Mouse (Mus musculus) megakaryocyte, embryonic 14.5 days (primary cell): ENCODE measurements around the gene Dtx4. TPM values are rescaled to one million over a fixed set of nuclear protein-coding genes. Genes with fewer than 3 reads are reported as not detected.
"Not testable (repeated sequence)": the region's sequence is repeated elsewhere in the genome, so short reads cannot be mapped to it uniquely, and the experiment has no call there.

Experiments used
- H3K27me3 ChIP-seq: replicated peaks from 2 replicates; pipeline ENCODE3; 2012; ENCODE audit warnings: inconsistent platforms
- H3K36me3 ChIP-seq: replicated peaks from 2 replicates; pipeline ENCODE3; 2012; ENCODE audit warnings: low read length, inconsistent platforms, mixed read lengths
- H3K4me1 ChIP-seq: 2 replicates; pipeline ENCODE4 v1.6.1; 2012; ENCODE audit warnings: inconsistent platforms
- H3K4me3 ChIP-seq: replicated peaks from 2 replicates; pipeline ENCODE3; 2012; ENCODE audit warnings: moderate library complexity, mild to moderate bottlenecking, inconsistent platforms
- H3K9me3 ChIP-seq: 2 replicates; pipeline ENCODE4 v1.6.1; 2012; ENCODE audit warnings: inconsistent platforms
- FLI1 ChIP-seq: IDR thresholded peaks from 2 replicates; pipeline ENCODE4 v1.6.1; 2012; ENCODE audit warnings: low read length, inconsistent platforms, mixed read lengths
- GATA1 ChIP-seq: IDR thresholded peaks from 3 replicates; pipeline ENCODE4 v1.6.1; 2012; ENCODE audit warnings: mixed read lengths, low read length, inconsistent platforms, borderline replicate concordance
- polyA plus RNA-seq: library from polyadenylated mRNA; stranded (reverse); fragments of >175 nt; gene quantifications from 2 replicates; pipeline ENCODE4 v1.2.3, GENCODE M21; 2012; ENCODE audit warnings: low replicate concordance; ENCODE audit not compliant: insufficient read depth

The Dtx4 gene
- 1.9 and 2.5 TPM in 2 replicates for polyA plus RNA-seq

DNA sequence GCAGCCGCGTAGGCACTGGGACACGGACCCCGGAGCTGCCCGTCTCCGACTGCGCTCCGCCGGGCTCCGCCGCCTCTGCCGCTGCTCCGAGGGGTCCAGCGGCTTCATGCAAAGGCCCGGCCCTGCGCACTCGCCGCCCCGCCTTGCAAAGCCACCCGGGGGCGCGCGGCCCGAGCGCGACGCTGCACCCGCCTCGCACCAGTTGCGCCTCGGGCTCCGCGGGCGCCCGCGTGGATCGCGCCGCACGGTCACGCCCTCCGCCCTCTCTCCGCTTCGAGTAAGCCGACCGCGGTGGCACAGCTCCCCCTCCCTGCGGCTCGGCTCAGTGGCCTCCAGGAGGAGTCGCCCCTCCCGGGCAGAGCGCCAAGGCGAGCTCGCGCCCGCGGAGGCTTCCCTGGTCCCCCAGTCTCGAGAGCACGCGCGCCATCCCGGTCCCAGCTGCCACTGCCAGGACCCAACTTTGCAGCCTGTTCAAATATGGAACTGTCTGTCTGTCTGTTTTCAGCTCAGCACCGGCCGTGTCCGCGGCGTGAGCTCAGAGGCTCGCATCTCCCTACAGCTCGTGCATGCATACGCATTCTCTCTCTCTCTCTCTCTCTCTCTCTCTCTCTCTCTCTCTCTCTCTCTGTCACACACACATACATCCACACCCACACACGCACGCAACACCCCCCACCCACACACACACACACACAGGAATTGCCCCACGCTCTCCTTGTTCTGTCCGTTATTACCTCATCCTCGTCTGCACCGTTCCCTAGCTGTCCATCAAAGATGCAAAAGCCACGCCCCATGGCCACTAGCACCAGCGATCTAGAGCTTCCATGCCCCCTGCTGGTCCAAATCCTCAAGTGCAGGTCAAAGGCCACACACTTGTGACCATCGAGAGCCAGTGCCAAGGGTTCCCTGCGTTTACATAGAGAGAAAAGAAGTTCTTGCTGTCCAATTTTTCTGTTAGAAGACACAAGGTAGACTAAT is at the start of gene Dtx4:
Dtx4 (minus strand) TSS at position 85 of the 978 bp plus-strand sequence.
- TF ChIP-seq GATA1 (no peak), FLI1 (no peak)
- H3K4me1 ChIP-seq: peaks cover 29% of the 10 kb centered on the region
- H3K27me3 ChIP-seq: peaks cover 35% of the 10 kb centered on the region
- no peaks in the 10 kb centered on the region for H3K9me3 ChIP-seq
- H3K36me3 ChIP-seq: no peaks in the 10 kb centered on the region
- H3K4me3 ChIP-seq: peak within 1 kb of the TSS; percentile 98

DNA sequence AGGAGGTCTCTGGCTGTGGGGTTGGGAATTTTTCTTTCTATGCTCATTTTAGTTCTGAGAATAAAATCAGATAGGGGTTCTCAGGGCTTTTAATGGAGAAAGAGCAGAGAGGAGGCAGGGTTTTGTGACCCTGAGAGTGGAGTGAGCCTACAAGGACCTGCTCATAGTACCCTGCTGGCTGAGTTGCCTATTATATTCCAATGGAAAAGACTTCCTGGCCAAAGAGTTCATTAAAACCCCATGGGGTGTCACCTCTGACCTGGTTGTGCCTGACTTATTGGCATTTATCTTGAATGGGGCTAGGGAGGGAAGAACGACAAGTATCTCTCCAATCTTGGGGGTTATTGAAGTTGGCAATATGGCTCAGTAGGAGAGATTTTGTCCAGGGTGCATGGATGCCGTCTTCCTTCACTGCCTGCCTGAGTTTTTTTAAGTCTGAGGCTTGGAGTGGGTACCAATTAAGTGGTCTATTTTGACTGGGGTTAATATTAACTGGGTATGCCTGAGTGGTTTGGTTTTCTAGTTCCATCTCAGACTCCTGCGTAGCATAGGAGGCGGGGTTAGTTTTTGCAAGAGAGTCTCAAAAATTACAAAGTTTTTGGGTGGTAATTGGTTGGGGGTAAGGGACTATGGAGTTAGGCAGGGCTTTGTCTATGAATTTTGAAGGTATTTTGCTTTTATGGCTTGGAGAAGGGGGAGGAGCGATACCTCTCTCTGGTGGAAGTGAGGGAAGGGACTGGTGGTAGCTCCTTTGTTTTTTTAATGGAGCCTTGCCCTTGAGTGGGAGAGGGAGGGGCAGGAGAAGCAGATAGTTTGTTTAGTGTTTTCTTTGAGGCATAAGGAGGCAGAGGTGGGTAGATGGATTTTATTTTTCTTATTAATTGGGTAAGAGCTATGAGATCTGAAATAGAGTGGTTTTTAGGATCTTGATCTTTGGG is 49.0 kb upstream of the Dtx4 start:
- Histone ChIP-seq H3K4me3 (no peak overlapping the region), H3K4me1 (no peaks in the 10 kb centered on the region; the same call in 1 of the 2 replicates), H3K9me3 (no peaks in the 10 kb centered on the region), H3K36me3 (no peaks in the 10 kb centered on the region), H3K27me3 (no peaks in the 10 kb centered on the region)
- TF ChIP-seq FLI1 (no peak), GATA1 (no peak)

- H3K4me1 ChIP-seq: no peaks in the 10 kb centered on the region; the same call in 1 of the 2 replicates
- TF ChIP-seq FLI1 (no peak), GATA1 (no peak)
Measured at GRCm38 (mm10) chr19:12549166-12549565, 47.9 kb upstream of the Dtx4 start.

GRCm38 (mm10) chr19:12545440-12545839 is 44.2 kb upstream of the Dtx4 start, which contains the start of gene Fam111a:
Fam111a (plus strand) TSS chr19:12545740.
- H3K36me3 ChIP-seq, H3K4me1 ChIP-seq, H3K27me3 ChIP-seq, H3K4me3 ChIP-seq, H3K9me3 ChIP-seq: not testable (repeated sequence)

More at GRCm38 (mm10) chr19:12549166-12549565, 47.9 kb upstream of the Dtx4 start:
- Histone ChIP-seq H3K4me3 (no peak overlapping the region), H3K27me3 (no peaks in the 10 kb centered on the region), H3K36me3 (no peaks in the 10 kb centered on the region), H3K9me3 (peaks cover under 1% of the 10 kb centered on the region)

GRCm38 (mm10) chr19:12541644-12542043 is 40.4 kb upstream of the Dtx4 start:
- TF ChIP-seq GATA1 (no peak), FLI1 (no peak)
- Histone ChIP-seq H3K9me3 (peaks cover 4% of the 10 kb centered on the region), H3K4me1 (no peaks in the 10 kb centered on the region; the same call in 1 of the 2 replicates), H3K27me3 (no peaks in the 10 kb centered on the region), H3K36me3 (no peaks in the 10 kb centered on the region), H3K4me3 (no peak overlapping the region)

DNA sequence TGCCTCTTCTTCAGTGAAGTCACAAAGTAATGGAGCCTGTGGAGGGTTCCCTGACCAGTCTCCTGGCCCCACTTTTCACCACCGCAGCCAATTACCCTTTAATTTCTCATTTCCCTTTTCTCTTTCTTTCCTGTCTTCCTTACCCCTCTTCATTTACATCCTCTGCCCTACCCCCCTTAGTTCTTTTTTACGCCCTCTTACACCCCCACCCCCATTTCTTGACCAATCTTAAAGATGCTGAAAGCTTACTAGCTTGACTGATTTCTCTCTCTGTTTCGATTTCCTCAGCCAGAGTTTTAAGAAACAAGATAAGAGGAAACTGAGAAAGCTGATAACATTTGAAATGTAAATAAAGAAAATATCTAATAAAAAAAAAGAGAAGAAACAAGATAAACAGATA is 39.5 kb upstream of the Dtx4 start:
- Histone ChIP-seq H3K9me3 (peaks cover 4% of the 10 kb centered on the region), H3K27me3 (no peaks in the 10 kb centered on the region), H3K4me3 (no peak overlapping the region), H3K36me3 (no peaks in the 10 kb centered on the region), H3K4me1 (no peaks in the 10 kb centered on the region; the same call in 1 of the 2 replicates)
- TF ChIP-seq GATA1 (no peak), FLI1 (no peak)

- H3K9me3 ChIP-seq: peaks cover 4% of the 10 kb centered on the region
- no peak overlapping the region for H3K4me3 ChIP-seq
- no peaks in the 10 kb centered on the region for H3K36me3 ChIP-seq
- no peaks in the 10 kb centered on the region for H3K27me3 ChIP-seq
- H3K4me1 ChIP-seq: no peaks in the 10 kb centered on the region; the same call in 1 of the 2 replicates
- TF ChIP-seq FLI1 (no peak), GATA1 (no peak)
Measured at GRCm38 (mm10) chr19:12539975-12540374, 38.7 kb upstream of the Dtx4 start.

DNA sequence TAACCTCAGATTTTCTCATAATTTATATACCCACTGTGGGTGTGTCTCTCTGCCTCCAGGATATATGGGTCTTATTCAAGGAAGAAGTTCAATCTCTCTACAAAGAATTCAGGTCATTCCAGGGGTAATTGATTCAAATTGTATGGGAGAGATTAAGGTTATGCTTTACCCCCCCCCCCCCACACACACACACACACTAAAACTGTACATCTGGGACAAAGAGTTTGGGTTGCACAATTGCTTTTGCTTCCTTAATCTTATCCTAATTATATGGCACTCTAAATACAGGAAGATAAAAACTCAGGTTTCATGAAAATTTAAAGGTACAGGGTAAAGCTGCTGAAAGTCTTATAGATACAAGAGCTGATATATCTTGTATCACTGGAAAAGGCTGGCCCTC is 35.9 kb upstream of the Dtx4 start:
- TF ChIP-seq GATA1 (no peak), FLI1 (no peak)

GRCm38 (mm10) chr19:12523377-12523776 is 22.1 kb upstream of the Dtx4 start:
- H3K27me3 ChIP-seq: no peaks in the 10 kb centered on the region
- H3K4me3 ChIP-seq: no peak overlapping the region
- H3K4me1 ChIP-seq: peaks cover 2% of the 10 kb centered on the region
- no peaks in the 10 kb centered on the region for H3K36me3 ChIP-seq
- H3K9me3 ChIP-seq: no peaks in the 10 kb centered on the region
- TF ChIP-seq GATA1 (no peak), FLI1 (no peak)

More for the DNA sequence above, 35.9 kb upstream of the Dtx4 start:
- Histone ChIP-seq H3K9me3 (no peaks in the 10 kb centered on the region), H3K4me1 (no peaks in the 10 kb centered on the region; the same call in 1 of the 2 replicates), H3K4me3 (no peak overlapping the region), H3K27me3 (peaks cover 2% of the 10 kb centered on the region), H3K36me3 (no peaks in the 10 kb centered on the region)
